Mouse (Mus musculus): ENCODE measurements around the gene Gm3667.
"Not testable (repeated sequence)": the region's sequence is repeated elsewhere in the genome, so short reads cannot be mapped to it uniquely, and the experiment has no call there.

Gm3667 gene

DNA sequence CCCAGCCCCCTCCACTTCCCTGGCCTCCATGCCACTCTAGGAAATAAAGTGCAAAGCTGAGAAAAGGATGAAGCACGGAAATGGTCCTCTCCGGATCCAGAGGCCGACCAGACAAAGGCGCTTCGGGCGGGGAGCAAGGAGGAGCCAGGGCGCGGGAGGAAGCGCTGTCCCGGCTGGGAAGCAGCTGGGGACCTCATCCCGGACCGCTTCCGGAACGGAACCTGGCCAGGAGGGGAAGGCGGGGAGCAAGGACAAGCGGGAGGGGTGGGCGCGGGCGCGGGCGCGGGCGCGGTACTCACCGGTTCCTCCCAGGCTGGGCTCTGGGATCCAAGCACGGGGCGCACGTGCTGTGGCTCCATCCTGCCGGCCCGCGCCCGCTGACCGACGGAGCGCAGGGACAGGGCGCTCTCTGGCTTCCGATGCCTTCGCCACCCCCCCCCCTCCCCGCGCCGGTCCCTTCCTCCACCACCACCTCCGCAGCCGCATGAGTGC is at the start of gene Gm3667:
TSS of gene Gm3667 (minus strand) at position 442 of the 492 bp plus-strand sequence.
- DNase-seq (ENCODE audit: low read depth, low spot score) = not testable (repeated sequence)

DNA sequence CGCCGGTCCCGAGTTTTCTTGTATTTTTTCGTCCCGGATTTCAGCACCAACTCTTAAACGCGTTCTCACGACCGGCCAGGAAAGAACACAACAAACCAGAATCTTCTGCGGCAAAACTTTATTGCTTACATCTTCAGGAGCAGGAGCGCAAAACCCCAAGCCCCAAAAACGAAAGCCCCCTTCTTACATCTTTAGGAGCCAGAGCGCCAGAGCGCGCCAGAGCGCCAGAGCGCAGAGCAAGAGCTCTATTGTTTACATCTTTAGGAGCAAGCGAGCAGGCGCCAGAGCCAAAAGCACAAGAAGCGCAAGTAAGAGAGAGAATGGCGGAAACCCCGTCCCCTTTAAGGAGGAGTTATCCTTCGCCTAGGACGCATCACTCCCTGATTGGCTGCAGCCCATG is 10.1 kb upstream of the Gm3667 start:
- not testable (repeated sequence) for DNase-seq (ENCODE audit: low read depth, low spot score)

DNA sequence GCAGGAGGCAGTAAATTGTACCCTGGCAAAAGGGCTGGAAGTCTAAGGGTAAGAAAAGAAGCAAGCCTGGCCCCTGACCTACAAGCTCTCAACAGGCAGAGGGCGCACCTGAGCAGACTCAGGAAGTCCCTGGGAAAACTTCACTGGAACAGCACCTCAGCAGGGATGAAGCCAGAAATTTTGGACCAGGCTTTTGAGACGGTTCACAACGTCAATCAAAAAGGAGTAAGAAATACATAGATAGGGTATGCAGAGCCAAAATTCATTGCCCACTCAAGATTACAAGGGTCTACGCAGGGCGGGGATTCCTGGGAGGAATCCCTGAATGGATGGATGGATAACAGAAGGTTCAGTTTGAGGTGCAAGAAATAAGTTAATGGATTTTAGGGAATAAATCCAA is 951 bp downstream of the Gm3667 start:
- not testable (repeated sequence) for DNase-seq (ENCODE audit: low read depth, low spot score)

DNA sequence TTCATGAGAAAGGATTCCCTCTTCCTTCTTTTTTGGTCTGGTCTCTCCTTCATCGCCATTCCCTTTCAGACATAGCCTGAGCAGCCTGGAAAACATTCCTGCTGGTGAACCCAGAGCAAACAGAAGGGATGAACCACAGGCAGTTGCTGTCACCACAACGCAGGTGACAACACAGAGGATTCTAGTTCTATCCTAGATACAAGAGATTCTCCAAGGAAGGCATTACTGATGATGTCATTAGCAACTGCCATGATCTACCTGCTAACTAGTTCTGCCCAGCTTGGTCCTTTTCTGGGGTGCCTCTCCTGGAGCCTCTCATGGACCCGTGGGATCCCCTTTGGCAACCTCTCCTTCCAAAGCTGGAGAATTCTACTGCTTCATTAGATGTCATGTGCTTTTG is 49.6 kb downstream of the Gm3667 start, which contains the start of gene Gm3642:
TSS of gene Gm3642 (minus strand) at position 101 of the 400 bp plus-strand sequence.
- not testable (repeated sequence) for DNase-seq (ENCODE audit: low read depth, low spot score)

DNA sequence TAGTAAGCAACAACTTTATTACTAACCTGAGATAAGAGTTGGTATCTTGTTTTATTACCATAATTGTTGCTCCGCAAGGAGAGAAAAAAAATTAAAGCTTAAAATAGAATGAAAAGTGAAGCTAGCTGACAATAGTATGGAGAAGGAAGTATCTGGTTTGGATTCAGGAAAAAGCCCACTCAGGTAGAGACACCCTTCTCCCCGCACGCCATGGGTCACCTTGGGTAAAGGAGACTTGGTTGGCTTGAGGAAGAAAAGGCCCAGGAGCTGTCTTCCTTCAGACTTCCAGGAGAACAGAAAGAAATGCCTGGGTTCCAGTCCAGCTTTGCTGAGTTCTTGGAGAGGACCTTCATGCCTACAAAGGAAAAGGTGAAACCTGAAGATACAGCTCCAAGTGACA is 66.5 kb downstream of the Gm3667 start:
- not testable (repeated sequence) for DNase-seq (ENCODE audit: low read depth, low spot score)
